Mouse (Mus musculus) erythroblast, adult 5-6 weeks (primary cell): Measurements from ENCODE around the gene Acad12. TPM values are rescaled to one million over a fixed set of nuclear protein-coding genes. Genes with fewer than 3 reads are reported as not detected.

Experiments used
- ATAC-seq: replicated peaks from 2 replicates; pipeline ENCODE4 v1.8.0; 2016; ENCODE audit warnings: moderate number of reproducible peaks, mild to moderate bottlenecking, moderate TSS enrichment, inconsistent platforms; ENCODE audit not compliant: poor library complexity, low FRiP score, severe bottlenecking
- total RNA-seq, 2 experiments: library from RNA; stranded (forward) in 1 of 2; stranded (reverse) in 1 of 2; fragments of 150-400 nt in 1 of 2; fragments of 200-764, 138-1000 nt in 1 of 2; gene quantifications; 2 replicates each; pipeline versions ENCODE4 v1.2.3 to v1.2.4; 2015 to 2017; ENCODE audit warnings: low replicate concordance in 2 of 2

The Acad12 gene
- total RNA-seq, 2 experiments from 2014 or later, result 0.51 to 1.9 TPM

DNA sequence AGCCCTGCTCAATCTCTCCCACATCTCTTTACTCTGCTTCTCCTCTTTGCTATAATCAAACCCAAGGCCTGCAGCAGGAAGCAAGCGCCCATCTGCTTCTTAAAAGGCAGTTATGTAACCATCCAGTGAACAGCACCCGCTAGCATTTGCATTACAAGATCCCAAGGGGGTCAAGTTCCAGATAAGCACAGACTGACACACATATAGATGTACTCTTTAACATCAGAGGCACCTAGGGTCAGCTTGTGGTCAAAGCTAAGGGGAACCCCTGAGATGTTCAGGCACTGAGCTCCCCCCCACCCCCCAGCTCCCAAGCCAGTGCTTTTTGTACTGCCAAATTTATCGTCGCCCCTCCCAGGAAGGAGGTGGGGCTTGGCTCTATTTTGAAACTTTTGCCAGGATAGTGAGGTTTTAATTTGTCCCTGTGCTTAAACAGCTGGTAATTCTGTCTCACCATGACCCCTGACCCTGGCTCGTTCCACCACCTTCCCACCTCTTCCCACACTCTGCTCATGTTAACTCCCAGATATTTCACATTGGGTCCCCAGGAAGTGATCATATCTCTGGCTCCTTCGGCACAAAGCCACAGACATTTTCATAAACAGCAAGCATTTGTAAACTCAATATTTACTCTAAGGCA, 32.2 kb downstream of the Acad12 start:
- no peak for ATAC-seq

- ATAC-seq, result no peak
Measured at GRCm38 (mm10) chr5:121585699-121586098, 33.0 kb downstream of the Acad12 start.

DNA sequence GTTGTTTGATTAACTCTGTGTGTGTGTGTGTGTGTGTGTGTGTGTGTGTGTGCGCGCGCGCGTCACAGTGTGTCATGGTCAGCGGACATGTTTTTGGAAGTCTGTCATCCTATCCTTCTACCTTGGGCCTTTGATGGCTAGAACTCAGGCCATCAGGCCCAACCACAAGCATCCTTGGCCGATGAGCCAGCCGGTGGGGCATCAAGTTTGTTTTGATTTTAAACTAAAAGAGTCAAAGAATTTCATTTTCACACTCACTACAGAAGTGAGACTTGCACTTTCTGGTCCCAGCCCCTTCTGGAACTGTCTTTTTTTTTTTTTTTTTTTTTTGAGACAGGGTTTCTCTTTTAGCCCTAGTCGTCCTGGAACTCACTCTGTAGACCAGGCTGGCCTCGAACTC, 33.7 kb downstream of the Acad12 start:
- no peak for ATAC-seq

DNA sequence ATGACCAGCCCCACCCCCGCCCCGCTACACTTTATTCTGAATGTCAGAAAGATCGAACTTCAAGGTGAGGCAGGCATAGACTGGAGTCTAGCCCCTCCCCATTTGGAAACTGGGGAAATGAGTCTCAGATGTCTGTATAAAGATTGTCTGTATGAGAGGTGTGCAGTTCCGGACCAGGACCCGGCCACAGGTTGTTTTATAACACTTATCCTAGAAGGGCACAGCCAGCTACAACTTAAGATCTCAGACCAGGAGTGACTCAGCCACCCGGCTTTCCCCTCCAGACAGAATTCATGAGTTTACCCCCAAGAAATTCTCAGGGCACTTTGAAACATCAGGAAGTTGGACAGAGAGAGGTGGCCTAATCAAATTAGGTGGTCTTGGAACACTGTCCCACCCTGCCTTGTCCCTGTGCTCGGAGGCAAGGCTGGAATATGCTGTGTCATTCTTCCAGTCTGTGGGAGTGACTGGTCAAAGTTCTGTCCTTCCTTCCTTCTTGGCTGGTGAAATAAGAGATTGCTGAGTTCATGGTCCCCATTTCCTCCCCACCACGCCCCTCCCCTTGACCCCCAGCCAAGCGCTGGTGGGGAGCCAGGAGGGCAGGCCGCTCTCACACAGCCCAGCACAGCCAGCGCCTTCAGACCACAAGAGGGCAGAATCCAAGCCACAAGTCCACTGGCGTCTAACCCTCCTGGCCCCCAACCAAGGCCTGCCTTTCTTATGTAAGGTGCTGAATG, 34.8 kb downstream of the Acad12 start:
- ATAC-seq, result peak; percentile 77

DNA sequence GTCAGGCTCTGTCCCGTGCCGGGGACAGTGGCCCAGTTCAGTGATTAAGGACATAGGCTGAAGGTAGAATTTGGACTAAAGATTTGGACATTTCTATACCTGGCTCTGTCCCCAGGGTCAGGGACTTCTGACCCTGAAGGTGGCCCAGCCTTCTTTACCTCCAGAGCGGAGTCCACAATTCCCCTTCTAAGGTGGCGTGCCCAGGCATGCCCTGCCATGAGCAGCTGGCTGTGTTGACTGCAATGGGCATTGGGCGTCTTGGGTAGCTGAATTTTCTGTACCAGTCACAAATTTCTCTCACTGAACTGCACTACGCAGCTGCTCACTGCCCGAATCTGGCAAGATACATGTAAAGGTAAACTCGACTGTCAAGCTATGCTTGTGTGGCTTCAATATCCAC, 36.8 kb downstream of the Acad12 start:
- ATAC-seq, result no peak

GRCm38 (mm10) chr5:121576927-121577488, 41.7 kb downstream of the Acad12 start:
- no peak for ATAC-seq

- ATAC-seq, result no peak
Measured at GRCm38 (mm10) chr5:121575867-121576266, 42.9 kb downstream of the Acad12 start.

GRCm38 (mm10) chr5:121574145-121574544, 44.6 kb downstream of the Acad12 start:
- ATAC-seq, result no peak

DNA sequence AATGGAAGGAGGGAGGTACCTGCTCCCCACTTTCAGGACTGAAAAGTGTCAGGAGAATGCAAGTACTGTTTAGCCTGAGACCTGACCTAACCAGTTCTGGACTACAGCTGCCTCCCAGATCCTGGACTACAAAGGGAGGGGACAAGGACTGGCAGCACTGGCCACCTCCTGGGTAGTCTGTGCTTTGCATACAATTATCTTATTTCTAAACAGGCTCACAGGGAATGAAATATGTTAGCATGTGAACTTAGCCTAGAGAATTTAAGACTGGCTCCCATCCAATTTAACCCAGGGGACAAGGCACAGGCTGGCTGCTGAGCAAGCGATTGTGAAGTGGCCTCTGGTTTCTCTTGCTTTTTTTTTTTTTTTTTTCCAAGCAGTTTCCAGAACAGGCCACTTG, 48.0 kb downstream of the Acad12 start:
- ATAC-seq, result no peak

GRCm38 (mm10) chr5:121569881-121570420, 48.8 kb downstream of the Acad12 start:
- ATAC-seq, result no peak

DNA sequence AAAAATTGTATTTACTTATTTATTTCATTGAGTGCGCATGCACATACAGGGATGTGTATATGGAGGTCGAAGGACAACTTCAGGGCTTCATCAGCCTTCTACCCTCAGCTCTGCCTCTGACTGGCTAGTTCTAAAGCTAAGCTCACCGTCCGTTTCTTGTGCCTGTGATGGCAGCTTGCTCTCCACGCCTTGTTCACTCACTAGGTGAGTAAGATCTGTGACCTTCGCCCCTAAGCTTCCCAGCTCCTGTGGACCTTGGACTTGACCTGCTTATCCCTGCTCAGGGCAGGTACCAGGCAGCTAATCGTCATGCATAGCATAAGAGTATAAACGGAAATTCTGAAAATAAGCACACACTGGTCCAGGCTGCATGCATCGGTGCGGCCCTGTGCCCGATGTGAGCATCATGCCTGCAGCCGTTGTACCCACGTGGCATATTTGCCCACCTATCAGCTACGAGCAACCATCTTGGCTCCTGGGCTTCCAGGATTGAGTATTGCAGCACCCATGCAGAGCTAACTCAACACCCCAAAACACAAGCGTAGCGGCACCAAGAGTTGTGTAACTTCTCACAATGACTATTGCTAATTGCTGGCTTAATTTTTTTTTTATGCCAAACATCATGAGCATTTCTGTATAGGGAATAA, 52.6 kb downstream of the Acad12 start:
- no peak for ATAC-seq

DNA sequence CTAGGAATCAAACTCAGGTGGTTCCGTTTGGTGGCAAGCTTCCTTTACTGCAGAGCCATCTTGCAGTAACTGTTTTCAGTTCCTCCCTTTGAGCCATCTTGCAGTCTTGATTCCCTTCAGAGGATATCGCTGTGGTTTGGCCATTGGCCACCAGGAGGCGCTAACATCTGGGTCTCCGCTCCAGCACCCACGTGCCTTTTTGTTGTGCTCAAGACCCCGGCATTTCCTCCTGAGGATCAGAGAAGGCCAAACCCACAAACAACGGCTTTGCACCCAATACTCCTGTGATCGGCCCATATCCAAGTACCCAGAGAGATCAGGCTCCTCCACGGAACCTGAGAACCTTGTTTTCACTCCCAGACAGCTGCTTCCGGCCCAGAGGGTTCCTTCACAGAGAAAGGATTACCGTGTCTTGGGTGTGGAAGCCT, 54.3 kb downstream of the Acad12 start:
- ATAC-seq, result peak; percentile 74

DNA sequence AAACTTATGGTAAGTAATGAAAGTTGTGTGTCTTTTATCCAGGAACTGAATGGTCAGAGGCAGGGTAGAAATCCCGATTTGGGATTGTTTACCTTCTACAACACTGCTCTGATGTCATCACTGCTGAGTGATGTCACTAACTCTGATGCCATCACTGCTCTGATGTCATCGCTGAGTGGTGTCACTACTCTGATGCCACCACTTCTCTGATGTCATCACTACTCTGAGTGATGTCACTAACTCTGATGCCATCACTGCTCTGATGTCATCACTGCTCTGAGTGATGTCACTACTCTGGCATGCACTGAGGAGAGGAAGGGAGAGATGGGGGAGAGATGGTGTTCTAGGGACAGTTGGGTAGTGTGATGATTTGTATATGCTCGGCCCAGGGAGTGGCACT, 56.3 kb downstream of the Acad12 start:
- ATAC-seq, result no peak

DNA sequence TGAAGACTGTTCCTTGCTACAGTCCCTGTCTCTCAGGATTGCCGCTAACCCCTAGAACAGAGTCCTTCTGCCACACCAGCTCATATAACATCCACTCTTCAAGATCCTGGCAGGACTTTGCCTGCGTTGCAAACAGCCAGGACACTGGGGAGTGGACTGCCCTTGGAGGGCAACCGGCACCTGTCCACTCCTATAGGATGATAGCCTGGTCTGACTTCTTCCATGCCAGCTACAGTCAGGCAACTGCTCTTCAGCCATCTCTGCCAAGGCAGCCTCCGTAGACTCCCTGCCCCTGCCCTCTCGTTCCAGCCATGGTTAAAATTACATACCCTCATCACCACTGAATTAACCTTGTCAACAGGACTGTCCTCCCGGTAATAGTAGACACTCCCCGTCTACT, 69.5 kb downstream of the Acad12 start:
- no peak for ATAC-seq

DNA sequence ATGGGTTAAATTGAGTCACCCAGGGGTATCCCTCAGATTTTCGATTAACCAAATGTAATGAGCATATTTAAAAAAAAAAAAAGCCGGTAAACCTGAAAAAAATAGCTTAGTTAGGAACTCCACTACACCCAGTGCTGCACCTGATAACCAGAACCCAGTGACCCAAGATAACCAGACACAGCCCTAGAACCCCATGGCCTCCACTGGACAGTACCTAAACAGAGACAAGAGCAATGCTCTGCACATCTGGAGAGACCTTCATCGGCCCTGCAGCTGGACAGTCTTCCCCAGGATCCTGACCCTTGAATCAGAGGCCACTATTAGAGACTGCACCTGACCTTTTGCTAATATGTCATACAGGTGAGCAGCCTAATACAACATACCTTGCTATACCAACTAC, 71.7 kb downstream of the Acad12 start:
- ATAC-seq, result no peak

Other genes starting within 250 kb of the Acad12 start
- gene Trafd1, start 233.3 kb downstream of the Acad12 start, total RNA-seq (2015; ENCODE audit: low replicate concordance), result 19.4 and 30.3 TPM in 2 replicates
- gene Trafd1, start 233.3 kb downstream of the Acad12 start, total RNA-seq (2017; ENCODE audit: low replicate concordance), result 19.3 and 26.5 TPM in 2 replicates
- 7.9 and 10.4 TPM in 2 replicates for gene Naa25, start 221.0 kb downstream of the Acad12 start, total RNA-seq (2015; ENCODE audit: low replicate concordance)
- gene Naa25, start 221.0 kb downstream of the Acad12 start, total RNA-seq (2017; ENCODE audit: low replicate concordance), result 14.2 and 16.6 TPM in 2 replicates
- not detected in 2 replicates for gene Tmem116, start 167.0 kb downstream of the Acad12 start, total RNA-seq (2015; ENCODE audit: low replicate concordance)
- gene Tmem116, start 167.0 kb downstream of the Acad12 start, total RNA-seq (2017; ENCODE audit: low replicate concordance), result 0.42 and 1.4 TPM in 2 replicates
- 37.8 and 44.6 TPM in 2 replicates for gene Erp29, start 166.4 kb downstream of the Acad12 start, total RNA-seq (2015; ENCODE audit: low replicate concordance)
- gene Erp29, start 166.4 kb downstream of the Acad12 start, total RNA-seq (2017; ENCODE audit: low replicate concordance), result 76.1 and 121 TPM in 2 replicates
- not detected in 2 replicates for gene Adam1b, start 115.5 kb downstream of the Acad12 start, total RNA-seq (2015; ENCODE audit: low replicate concordance)
- gene Adam1b, start 115.5 kb downstream of the Acad12 start, total RNA-seq (2017; ENCODE audit: low replicate concordance), result not detected in 2 replicates
- 0.38 and 1.3 TPM in 2 replicates for gene Adam1a, start 73.5 kb downstream of the Acad12 start, total RNA-seq (2015; ENCODE audit: low replicate concordance)
- 0.85 and 1.4 TPM in 2 replicates for gene Adam1a, start 73.5 kb downstream of the Acad12 start, total RNA-seq (2017; ENCODE audit: low replicate concordance)
- not detected in 2 replicates for gene Gm42878, start 73.5 kb downstream of the Acad12 start, total RNA-seq (2015; ENCODE audit: low replicate concordance)
- gene Gm42878, start 73.5 kb downstream of the Acad12 start, total RNA-seq (2017; ENCODE audit: low replicate concordance), result 0.60 TPM in 1 of 2 replicates, not detected in the other
- 51.0 and 70.3 TPM in 2 replicates for gene Mapkapk5, start 73.0 kb downstream of the Acad12 start, total RNA-seq (2015; ENCODE audit: low replicate concordance)
- 36.1 and 43.6 TPM in 2 replicates for gene Mapkapk5, start 73.0 kb downstream of the Acad12 start, total RNA-seq (2017; ENCODE audit: low replicate concordance)
- gene Aldh2, start 25.1 kb downstream of the Acad12 start, total RNA-seq (2015; ENCODE audit: low replicate concordance), result 28.2 and 58.1 TPM in 2 replicates
- gene Aldh2, start 25.1 kb downstream of the Acad12 start, total RNA-seq (2017; ENCODE audit: low replicate concordance), result 96.6 and 99.4 TPM in 2 replicates
- 2.1 and 3.7 TPM in 2 replicates for gene Acad10, start 41.6 kb upstream of the Acad12 start, total RNA-seq (2015; ENCODE audit: low replicate concordance)
- gene Acad10, start 41.6 kb upstream of the Acad12 start, total RNA-seq (2017; ENCODE audit: low replicate concordance), result 0.14 and 0.26 TPM in 2 replicates
- 30.4 and 45.1 TPM in 2 replicates for gene Brap, start 41.6 kb upstream of the Acad12 start, total RNA-seq (2015; ENCODE audit: low replicate concordance)
- 67.0 and 88.8 TPM in 2 replicates for gene Brap, start 41.6 kb upstream of the Acad12 start, total RNA-seq (2017; ENCODE audit: low replicate concordance)
- gene Atxn2, start 92.4 kb upstream of the Acad12 start, total RNA-seq (2015; ENCODE audit: low replicate concordance), result 97.4 and 97.8 TPM in 2 replicates
- 166 and 169 TPM in 2 replicates for gene Atxn2, start 92.4 kb upstream of the Acad12 start, total RNA-seq (2017; ENCODE audit: low replicate concordance)
- gene Sh2b3, start 218.7 kb upstream of the Acad12 start, total RNA-seq (2015; ENCODE audit: low replicate concordance), result 9.0 and 18.1 TPM in 2 replicates
- gene Sh2b3, start 218.7 kb upstream of the Acad12 start, total RNA-seq (2017; ENCODE audit: low replicate concordance), result 5.5 and 6.0 TPM in 2 replicates
- 0.19 and 0.84 TPM in 2 replicates for gene Pheta1, start 230.0 kb upstream of the Acad12 start, total RNA-seq (2015; ENCODE audit: low replicate concordance)
- gene Pheta1, start 230.0 kb upstream of the Acad12 start, total RNA-seq (2017; ENCODE audit: low replicate concordance), result 0.70 TPM in 1 of 2 replicates, not detected in the other